Mouse (Mus musculus): ENCODE measurements at regions not wholly inside any gene's neighbourhood (a gene's known extent, or its start where the extent isn't known, plus 50 kb on each side); places are given as distances from the start of the nearest gene placed in this dataset.

DNA sequence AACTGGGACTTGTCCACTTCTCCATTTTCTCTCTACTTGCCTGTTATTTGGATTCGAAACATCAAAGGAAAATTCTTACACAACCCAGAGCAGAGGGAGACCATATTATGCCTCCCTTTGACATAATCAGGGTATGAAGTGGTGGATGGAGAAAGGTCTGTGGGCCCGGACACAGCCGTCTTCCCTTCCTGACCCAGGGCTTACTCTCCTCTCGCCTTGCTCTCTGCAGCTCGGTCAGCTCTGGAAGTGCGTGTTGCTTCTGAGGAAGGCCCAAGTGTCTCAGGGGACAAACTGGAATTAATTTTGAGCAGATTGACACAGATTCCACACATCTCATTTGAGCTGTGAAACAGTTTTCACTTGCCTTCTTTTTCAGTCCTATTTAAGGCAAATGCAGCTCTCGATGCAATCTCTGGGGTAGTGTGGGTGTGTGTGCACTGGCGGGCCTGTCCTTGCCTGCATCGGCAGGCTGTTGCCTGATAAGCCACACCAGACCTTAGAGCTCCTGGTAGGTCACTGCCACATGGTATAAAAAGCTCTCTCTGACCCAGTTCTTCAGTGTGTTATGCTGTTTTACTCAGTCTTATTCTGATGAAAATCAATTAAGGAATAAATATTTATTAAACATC, 72.4 kb upstream of the Pgrmc2 start:
- in situ Hi-C loops (cut with MboI; ENCODE audit: low pct_unique_long_range_greater_than_20kb in 1 of 2, low sequenced_read_pairs in 2 of 2, unreplicated experiment in 1 of 2): no loop called here

DNA sequence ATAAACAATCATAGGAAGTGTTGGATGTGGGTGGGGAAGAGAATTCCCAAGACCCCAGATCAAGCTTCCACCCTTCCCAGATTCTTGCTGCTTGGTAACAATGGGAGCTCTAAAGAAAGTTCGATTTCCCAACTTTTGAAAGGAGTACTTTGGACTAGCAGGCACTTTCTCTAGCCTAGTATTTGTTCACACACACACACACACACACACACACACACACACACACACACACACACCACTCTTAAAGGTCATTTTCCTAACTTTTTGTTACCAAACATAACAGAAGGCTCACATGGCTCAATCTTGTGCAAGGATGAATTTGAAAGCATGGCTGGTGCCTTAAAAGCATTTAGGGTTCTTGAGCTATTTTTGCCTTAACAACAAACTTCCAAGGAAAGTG, 71.6 kb upstream of the Pgrmc2 start:
- in situ Hi-C loops (cut with MboI; ENCODE audit: low pct_unique_long_range_greater_than_20kb in 1 of 2, low sequenced_read_pairs in 2 of 2, unreplicated experiment in 1 of 2): no loop called here

DNA sequence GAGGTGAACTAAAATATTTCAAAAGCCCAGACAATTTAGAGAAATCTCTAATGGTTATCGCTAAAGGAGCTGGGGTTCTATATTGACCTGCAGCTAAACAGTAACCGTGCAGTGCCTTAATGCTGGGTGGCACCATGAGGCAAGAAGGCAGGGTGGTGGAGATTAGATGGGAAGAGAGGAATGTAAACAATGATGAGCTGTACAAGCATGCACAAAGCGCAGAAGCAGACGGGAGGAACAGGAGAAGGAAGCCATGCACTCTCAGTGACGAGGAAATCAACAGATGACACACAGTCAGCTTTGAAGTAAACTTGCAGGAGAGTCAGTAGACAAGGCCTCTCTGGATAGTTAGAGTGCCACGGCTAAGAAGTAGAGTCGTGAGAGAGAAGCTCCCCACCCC, 69.1 kb upstream of the Pgrmc2 start:
- in situ Hi-C loops (cut with MboI; ENCODE audit: low pct_unique_long_range_greater_than_20kb in 1 of 2, low sequenced_read_pairs in 2 of 2, unreplicated experiment in 1 of 2): no loop called here

DNA sequence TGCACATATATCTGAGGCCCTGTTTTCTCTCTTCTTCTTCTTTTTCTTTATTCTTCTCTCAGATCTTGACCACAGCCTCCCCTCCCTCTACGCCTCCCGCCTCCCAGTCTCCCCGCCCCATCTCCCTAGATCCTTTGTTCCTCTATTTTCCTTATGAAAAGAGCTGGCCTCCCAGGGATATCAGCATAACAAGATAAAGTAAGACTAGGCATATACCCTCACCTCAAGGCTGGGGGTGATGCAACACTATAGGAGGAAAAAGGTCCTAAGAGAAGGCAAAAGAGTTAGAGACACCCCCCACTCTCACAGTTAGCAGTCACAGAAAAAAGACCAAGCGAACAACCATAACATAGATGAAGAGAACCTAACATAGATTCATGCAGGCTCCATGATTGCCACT, 57.5 kb upstream of the Pgrmc2 start:
- in situ Hi-C loops (cut with MboI; ENCODE audit: low pct_unique_long_range_greater_than_20kb in 1 of 2, low sequenced_read_pairs in 2 of 2, unreplicated experiment in 1 of 2): no loop called here

DNA sequence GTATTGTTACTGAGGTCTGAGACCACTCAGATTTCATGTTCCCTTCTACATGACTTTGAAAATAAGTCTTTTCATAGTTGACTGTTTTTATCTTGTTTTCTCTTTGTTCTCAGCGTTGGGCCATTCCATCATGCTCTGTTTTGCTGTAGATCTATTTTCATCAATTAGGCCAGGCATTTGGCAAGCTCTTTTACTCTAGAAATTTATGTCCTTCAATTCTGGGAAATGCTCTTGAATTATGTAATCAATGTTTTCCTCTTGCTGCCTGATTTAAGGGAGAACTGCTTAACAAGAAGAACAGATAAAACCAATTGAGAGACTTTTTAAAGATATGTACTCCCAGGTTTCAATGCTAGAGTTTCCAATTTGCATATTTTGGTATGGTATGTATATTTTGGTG, 55.1 kb upstream of the Pgrmc2 start:
- in situ Hi-C loops (cut with MboI; ENCODE audit: low pct_unique_long_range_greater_than_20kb in 1 of 2, low sequenced_read_pairs in 2 of 2, unreplicated experiment in 1 of 2): no loop called here

DNA sequence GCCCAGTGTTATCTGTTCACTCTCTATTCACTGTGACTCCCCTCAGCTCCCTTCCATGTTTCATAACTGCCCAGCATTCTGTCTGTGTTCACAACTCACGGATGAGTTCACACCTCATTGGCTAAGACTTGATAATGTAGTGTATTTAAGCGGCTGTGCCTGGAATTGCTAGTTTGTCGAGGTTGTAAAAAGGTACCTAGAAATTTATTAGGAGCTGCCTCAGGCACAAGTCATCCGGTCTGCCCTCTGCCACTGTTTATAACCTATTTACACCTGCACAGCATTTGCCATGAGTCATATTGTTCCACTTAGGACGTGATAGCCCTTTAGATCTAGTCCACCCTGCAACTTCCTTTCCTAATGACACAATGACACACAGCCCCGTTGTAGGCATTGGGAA, 50.0 kb upstream of the Pgrmc2 start:
- in situ Hi-C loops (cut with MboI; ENCODE audit: low pct_unique_long_range_greater_than_20kb in 1 of 2, low sequenced_read_pairs in 2 of 2, unreplicated experiment in 1 of 2): no loop called here
